Mouse (Mus musculus): Measurements from ENCODE around the gene Rnpep. TPM values are rescaled to one million over a fixed set of nuclear protein-coding genes. Genes with fewer than 3 reads are reported as not detected.

The Rnpep gene
- 93.4 and 112 TPM in 2 replicates for polyA plus RNA-seq (2012; rRNA removed)

DNA sequence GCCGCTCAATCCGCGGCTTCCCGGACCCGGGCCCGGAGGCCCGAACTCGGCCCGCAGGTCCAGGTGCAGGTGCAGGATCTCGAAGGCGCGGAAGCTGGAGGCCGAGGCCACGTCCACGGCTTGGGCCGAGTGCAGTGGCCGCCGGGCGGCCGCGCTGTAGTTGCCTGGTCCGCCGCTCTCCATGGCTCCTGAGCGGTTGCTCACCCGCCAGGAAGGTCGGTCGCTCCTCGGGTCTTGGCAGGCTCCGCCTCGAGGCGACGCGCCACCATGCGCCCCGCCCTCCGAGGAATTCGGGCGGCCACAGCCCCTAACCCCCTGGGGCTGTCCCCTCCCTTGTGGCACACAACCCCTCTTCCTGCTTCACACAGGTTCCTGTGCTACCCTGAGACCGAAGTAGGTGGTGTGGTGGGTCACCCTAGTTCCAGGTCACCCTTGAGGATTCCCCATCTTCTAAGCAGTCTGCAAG, at the start of gene Rnpep:
Gene Rnpep, minus strand, starts transcription at position 259 of the 466 bp plus-strand sequence.
- DNase-seq (ENCODE audit: low read depth, low spot score), result no peak
- under 1% methylated on average over 39 of the region's 39 CpGs for WGBS

GRCm38 (mm10) chr1:135330578-135330977, 46.7 kb upstream of the Rnpep start:
- DNase-seq (ENCODE audit: low read depth, low spot score), result no peak
- WGBS, result 49% methylated on average over 6 of the region's 6 CpGs

GRCm38 (mm10) chr1:135328368-135328767, 44.5 kb upstream of the Rnpep start:
- DNase-seq (ENCODE audit: low read depth, low spot score), result no peak
- WGBS, result 64% methylated on average over 5 of the region's 5 CpGs

DNA sequence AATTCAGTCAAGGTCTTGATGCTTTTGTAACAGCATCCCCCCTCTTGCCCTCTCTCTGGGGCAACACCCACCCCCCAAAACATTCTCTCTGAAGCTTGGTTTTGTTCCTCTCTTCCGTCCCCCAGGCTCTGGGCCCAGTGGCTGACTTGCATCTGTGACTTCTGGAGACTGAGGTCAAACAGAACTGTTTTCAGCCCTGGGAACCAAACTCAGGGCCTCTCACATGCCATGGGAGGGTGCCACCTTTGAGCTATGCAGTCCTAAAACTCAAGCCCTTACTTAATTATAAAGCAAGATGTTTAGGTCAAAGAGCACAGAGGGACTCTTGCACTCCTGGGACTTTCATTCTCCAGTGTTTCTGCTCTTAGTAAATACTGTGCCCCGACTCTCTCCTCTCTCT, 42.0 kb upstream of the Rnpep start:
- DNase-seq (ENCODE audit: low read depth, low spot score), result no peak
- WGBS, result 75% methylated on average over 2 of the region's 2 CpGs

- 20% methylated on average over 8 of the region's 8 CpGs for WGBS
- DNase-seq (ENCODE audit: low read depth, low spot score), result no peak
Observed at GRCm38 (mm10) chr1:135324571-135324970, 40.7 kb upstream of the Rnpep start, which contains the start of gene Lmod1. Lmod1 (plus strand) TSS chr1:135324807.

- no peak for DNase-seq (ENCODE audit: low read depth, low spot score)
- WGBS, result 61% methylated on average over 7 of the region's 7 CpGs
Observed at GRCm38 (mm10) chr1:135323367-135323901, 39.5 kb upstream of the Rnpep start.

DNA sequence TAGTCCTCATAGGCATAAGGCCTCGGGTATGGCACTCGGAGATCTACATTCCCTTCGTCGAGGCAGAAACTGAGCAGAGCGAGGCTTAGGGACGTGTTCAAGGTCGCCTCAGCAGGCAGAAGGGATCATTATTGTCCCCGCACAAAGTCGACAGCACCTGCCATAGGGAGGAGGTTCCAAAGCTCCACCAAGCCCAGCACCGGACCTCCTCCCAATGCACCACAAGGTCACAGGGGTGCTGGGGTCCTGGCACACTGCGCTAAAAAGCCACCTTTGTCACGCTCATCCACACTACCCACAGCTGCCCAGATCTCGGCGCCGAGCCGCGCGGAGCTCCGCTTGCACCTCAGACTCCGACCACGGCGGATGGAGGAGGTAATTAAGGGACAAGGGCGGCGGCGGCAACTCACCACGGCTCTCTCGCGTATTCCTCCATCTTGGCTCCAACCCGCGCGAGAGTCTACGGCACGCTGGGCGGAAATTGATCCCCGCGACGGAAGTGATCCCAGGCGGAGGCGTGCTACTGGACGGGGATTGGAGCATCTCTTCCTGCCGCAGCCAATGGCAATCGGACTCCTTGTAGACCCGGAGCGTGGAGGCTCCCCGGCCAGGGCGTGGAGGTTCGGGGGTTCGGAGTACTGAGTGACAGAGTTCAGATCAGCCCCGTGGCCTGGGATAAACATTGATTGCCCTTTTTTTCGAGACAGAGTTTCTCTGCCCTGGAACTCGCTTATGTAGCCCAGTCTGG, 29.6 kb upstream of the Rnpep start, which contains the start of gene Timm17a:
Gene Timm17a, minus strand, starts transcription at position 495 of the 748 bp plus-strand sequence.
- peak; percentile 94 for DNase-seq (ENCODE audit: low read depth, low spot score)
- WGBS, result under 1% methylated on average over 51 of the region's 51 CpGs

DNA sequence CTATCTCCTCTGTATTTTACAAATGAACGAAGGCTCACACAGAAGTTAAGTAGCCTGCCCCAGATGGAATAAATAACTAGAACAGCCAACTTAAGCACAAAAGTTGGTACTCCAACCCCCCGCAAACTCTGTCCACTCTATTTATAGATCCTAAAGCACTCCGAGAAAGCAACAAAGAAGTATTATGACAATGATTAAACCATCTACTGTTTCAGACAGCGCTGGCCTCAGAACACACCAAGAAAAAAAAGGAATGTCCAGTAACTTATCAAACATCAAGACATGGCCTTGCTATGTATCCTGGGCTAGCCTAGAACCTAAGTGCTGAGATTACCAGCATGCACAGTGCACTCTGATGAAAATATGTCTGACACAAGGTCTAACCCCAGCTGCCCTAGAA, 28.3 kb upstream of the Rnpep start:
- no peak for DNase-seq (ENCODE audit: low read depth, low spot score)
- WGBS, result 67% methylated on average over 4 of the region's 4 CpGs

GRCm38 (mm10) chr1:135311356-135311755, 27.5 kb upstream of the Rnpep start:
- DNase-seq (ENCODE audit: low read depth, low spot score), result peak; percentile 25
- 47% methylated on average over 6 of the region's 6 CpGs for WGBS

DNA sequence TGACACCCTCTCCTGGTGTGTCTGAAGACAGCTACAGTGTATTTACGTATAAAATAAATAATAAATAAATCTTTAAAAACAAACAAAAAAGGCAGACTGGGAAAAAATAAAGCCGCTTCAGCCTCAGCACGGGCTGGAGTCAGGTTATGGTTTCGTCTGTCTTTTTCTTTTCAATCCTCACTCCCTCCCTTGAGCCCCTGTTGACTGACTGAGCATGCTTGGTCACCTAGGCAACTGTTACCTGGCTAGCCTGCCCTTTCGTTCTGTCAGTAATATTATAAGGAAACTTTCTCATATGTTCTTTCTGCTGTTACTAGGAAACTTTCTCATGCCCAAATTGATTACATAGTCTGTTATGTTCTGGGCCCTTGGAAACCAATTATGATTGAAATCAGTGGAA, 7.0 kb upstream of the Rnpep start:
- no peak for DNase-seq (ENCODE audit: low read depth, low spot score)
- WGBS, result 74% methylated on average over 5 of the region's 5 CpGs

GRCm38 (mm10) chr1:135286311-135286710, 2.4 kb upstream of the Rnpep start:
- WGBS, result 73% methylated on average over 2 of the region's 2 CpGs

GRCm38 (mm10) chr1:135283287-135283825, 528 bp downstream of the Rnpep start:
- under 1% methylated on average over 48 of the region's 48 CpGs for WGBS
- no peak for DNase-seq (ENCODE audit: low read depth, low spot score)

More at GRCm38 (mm10) chr1:135286311-135286710, 2.4 kb upstream of the Rnpep start:
- no peak for DNase-seq (ENCODE audit: low read depth, low spot score)

GRCm38 (mm10) chr1:135282536-135283286, 1.2 kb downstream of the Rnpep start:
- DNase-seq (ENCODE audit: low read depth, low spot score), result peak; percentile 48
- WGBS, result 3% methylated on average over 13 of the region's 13 CpGs

GRCm38 (mm10) chr1:135281841-135282240, 2.0 kb downstream of the Rnpep start:
- 80% methylated on average over 17 of the region's 17 CpGs for WGBS
- DNase-seq (ENCODE audit: low read depth, low spot score), result no peak

- 20% methylated on average over 9 of the region's 9 CpGs for WGBS
- DNase-seq (ENCODE audit: low read depth, low spot score), result peak; percentile 83
Observed at GRCm38 (mm10) chr1:135280646-135281045, 3.2 kb downstream of the Rnpep start.

DNA sequence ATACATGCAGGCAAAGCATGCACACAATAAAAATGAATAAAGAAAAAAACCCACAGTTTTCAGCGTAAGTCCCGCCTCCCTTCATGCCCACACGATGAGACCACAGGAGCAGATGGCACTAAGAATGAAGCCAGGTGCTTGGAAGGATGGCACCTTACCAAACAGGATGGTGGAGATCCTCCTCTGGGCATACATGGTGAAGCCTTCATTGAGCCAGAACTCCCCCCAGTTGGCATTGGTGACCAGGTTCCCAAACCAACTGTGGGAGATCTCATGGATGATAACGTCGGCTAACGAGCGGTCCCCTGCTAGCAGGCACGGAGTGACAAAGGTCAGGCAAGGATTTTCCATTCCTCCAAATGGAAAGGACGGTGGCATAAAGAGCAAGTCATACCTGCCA, 12.5 kb downstream of the Rnpep start:
- 87% methylated on average over 9 of the region's 9 CpGs for WGBS
- DNase-seq (ENCODE audit: low read depth, low spot score), result no peak

DNA sequence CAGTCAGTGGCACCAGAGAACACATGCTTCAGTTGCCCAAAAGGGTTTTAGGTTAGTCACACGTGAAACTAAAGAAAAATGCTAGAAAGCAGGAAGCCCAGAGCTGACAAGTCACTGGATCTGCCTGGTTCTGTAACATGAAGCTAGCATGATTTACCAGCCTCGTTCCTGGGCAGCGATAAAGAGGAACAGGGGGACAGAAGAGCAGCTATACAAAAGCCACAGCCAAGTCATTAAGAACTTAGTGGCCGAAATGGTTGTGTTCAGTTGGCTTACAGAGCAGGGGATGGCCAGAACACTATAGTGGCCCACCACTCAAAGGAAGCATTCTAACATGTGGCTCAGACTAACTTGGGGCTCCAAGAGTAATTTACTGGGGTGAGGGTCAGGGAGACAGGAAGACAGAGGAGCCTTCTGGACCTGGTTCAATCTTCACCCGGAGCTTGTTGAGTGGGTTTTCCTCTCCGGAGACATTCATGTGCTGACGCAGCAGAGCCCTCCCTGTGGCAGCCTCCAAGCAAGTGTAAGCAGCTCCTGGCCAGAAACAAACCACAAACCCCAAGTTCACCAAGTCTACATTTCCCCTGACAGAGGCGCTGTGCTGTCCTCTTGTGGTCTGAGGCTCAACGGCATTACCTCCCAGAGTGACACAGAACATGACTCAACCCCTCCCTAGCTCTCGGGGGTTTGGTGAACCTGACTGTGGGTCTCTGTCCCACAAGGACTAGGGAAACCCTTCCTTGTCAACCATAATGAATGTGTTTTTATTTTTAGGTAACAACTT, 16.0 kb downstream of the Rnpep start:
- DNase-seq (ENCODE audit: low read depth, low spot score), result no peak
- WGBS, result 77% methylated on average over 10 of the region's 10 CpGs

GRCm38 (mm10) chr1:135265834-135266233, 18.1 kb downstream of the Rnpep start:
- DNase-seq (ENCODE audit: low read depth, low spot score), result no peak
- 29% methylated on average over 5 of the region's 5 CpGs for WGBS

GRCm38 (mm10) chr1:135263316-135263715, 20.6 kb downstream of the Rnpep start:
- 77% methylated on average over 9 of the region's 9 CpGs for WGBS
- no peak for DNase-seq (ENCODE audit: low read depth, low spot score)
